Mouse (Mus musculus) macrophage (primary cell): Measurements from ENCODE around the gene Ubxn6. TPM values are rescaled to one million over a fixed set of nuclear protein-coding genes. Genes with fewer than 3 reads are reported as not detected.

ENCODE experiments used
- H3K27ac ChIP-seq: fragments of 350-480 bp; formaldehyde crosslinking; 2 replicates; pipeline ENCODE4 v1.9.0; 2021
- H3K36me3 ChIP-seq: fragments of 350-480 bp; formaldehyde crosslinking; 2 replicates; pipeline ENCODE4 v1.9.0; 2021; ENCODE audit errors: inconsistent target
- H3K4me3 ChIP-seq: fragments of 350-480 bp; formaldehyde crosslinking; 2 replicates; pipeline ENCODE4 v1.9.0; 2021; ENCODE audit errors: inconsistent target
- H3K79me2 ChIP-seq: fragments of 350-480 bp; formaldehyde crosslinking; 2 replicates; pipeline ENCODE4 v1.9.0; 2021; ENCODE audit errors: inconsistent target
- WGBS: methylation state at CpG from one replicate; pipeline ENCODE4 v1.1.7; 2026; ENCODE audit warnings: inconsistent platforms; ENCODE audit not compliant: missing documents; 5-methylcytosine and 5-hydroxymethylcytosine counted together
- polyA plus RNA-seq: library from polyadenylated mRNA; stranded (reverse); fragments of 250-400 nt; gene quantifications from 3 replicates; pipeline ENCODE4 v1.2.4, GENCODE M21; 2018; ENCODE audit warnings: inconsistent platforms

Gene Ubxn6
- polyA plus RNA-seq, 1 experiment from 2014 or later = 74.4 TPM

DNA sequence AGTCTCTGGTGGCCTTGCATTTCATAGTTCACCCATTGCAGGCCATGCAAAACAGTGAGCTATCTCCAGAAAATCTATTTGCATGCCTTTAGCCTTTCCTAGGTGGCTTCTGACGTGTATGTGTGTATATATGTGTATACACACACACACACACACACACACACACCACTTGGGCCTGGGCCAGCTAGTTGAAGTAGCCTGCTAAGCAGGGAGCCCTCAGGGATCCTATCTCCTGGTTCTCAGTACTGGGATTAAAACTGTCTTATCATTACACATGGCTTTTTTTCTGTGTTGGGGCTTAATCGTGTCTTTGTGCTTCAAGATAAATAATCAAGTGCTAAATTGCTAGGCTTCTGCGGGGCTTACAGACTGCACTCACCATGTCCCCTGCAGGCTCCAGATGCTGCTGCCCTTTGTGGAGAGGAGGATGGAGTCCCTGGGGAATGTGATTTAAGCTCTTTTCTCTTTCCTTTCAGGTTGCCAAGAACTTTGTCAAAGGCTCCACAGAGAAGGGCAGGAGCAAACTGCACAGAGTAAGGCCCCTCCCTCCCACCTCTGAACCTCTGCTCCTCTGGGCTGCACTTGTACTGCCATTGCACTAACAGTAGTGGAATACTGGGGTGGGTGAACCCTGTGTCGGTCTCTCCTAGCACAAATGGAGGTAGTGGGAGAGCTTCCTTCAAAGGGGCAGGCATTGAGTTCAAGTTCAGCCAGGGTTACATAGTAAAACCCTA is 18.7 kb downstream of the Ubxn6 start:
- Histone ChIP-seq H3K27ac (no peak overlapping the region), H3K4me3 (no peak overlapping the region), H3K36me3 (peaks cover 17% of the 10 kb centered on the region; the same call in 1 of the 2 replicates), H3K79me2 (peaks cover 50% of the 10 kb centered on the region)
- 98% methylated on average over 4 of the region's 4 CpGs for WGBS

DNA sequence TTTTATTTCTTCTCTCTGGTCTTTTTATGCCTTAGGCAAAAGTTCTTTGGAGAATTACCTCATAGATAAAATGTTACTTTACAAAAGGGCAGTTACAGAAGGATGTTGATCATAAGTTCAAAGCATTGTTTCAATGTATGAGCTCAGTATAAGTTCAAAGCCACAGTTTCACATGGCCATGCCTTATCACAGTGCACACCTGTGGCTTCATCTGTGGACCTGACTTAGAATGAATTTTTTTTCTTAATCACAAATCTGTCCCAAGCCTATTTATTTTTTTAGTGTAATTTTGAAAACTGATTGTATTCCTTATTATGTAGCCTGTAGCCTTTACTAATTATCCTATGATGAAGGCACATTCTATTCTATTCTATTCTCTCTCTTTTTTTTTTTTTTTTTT is 19.9 kb downstream of the Ubxn6 start:
- peaks cover 62% of the 10 kb centered on the region for H3K79me2 ChIP-seq
- H3K4me3 ChIP-seq = no peak overlapping the region
- H3K36me3 ChIP-seq = peaks cover 9% of the 10 kb centered on the region; the same call in 1 of the 2 replicates
- H3K27ac ChIP-seq = no peak overlapping the region

DNA sequence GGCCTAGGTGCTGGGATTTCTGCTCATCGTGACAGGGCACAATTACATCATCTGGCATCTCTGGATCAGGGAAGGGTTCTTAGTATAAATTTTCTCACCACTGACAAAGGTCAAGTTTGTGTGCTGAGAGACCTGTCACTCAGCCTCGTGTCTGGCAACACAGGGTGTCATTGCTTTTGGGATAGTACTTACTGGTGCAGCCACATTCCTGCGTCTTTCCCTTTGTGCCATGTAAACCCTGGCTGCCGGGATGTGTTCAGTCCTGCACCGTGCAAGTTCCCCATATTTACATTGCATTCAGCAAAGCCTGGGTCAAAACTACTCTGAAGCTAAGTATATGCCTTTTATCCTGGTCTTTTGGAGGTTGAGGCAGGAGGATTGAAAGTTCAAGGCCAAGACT is 23.5 kb downstream of the Ubxn6 start:
- Histone ChIP-seq H3K79me2 (peaks cover 97% of the 10 kb centered on the region), H3K36me3 (peaks cover 3% of the 10 kb centered on the region; the same call in 1 of the 2 replicates), H3K4me3 (no peak overlapping the region), H3K27ac (no peak overlapping the region)
- WGBS = 92% methylated on average over 5 of the region's 5 CpGs

DNA sequence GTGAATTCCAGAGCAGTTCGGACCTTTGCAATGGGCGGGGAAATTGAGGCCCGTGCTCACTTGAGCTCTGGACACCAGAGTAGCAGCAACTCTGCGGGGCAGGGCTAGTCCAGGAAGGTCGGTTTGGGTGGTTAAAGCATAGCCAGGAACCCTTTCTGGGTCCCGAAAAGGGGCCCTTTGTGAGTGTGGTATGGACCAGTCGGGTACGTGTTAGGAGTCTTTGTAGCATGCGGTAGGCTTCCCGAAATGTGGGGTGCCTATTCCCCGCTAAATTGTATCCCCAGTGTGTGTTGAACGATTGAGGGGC is 34.0 kb downstream of the Ubxn6 start:
- Histone ChIP-seq H3K27ac (peak overlapping the region; percentile 60), H3K36me3 (no peaks in the 10 kb centered on the region), H3K4me3 (peak overlapping the region; percentile 88), H3K79me2 (peaks cover 59% of the 10 kb centered on the region)
- WGBS = 2% methylated on average over 12 of the region's 12 CpGs

DNA sequence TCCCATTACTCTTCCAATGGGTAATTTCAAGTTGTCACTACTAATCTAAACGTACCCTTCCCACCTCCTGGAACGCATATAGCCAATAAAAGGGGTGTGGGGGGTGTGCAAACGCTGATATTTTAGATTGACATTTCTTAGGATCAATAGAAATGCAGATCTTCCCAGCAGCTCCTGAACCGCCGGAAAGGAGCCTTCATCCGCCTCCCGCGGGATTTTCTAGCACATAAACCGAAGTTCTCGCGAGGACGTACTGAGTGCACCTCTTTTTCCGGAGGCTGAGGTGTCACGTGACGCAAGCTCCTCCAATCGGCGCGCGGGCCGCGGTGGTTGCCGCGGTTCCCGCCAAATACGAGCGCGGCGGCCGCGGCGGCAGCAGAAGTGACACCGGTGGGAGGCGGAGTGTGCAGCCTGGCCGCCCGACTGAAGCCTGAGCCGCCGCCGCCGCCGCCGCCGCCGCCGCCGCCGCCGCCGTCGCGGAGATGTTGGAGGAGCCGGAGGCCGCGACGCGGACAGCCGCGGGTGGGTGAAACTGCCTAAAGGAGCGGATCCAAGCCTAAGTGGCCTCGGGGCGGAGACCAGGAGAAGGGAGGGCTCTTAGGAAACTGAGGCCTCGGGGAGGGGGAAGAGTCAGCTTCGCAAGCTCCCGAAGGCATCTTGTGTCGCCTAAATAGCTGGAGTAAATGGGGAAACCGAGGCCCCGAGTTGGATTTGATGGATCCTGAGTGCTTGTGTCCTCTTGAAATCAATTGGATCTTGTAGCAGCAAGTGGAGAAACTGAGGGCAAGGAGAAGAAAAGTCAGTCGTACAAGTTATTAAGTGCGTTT is 34.6 kb downstream of the Ubxn6 start, which contains the start of gene Chaf1a:
Gene Chaf1a (plus strand): TSS at position 410 of the 827 bp plus-strand sequence.
- Histone ChIP-seq H3K27ac (peak within 1 kb of the TSS; percentile 60), H3K79me2 (peaks cover 59% of the 10 kb centered on the region), H3K4me3 (peak within 1 kb of the TSS; percentile 88), H3K36me3 (no peaks in the 10 kb centered on the region)
- WGBS = under 1% methylated on average over 65 of the region's 68 CpGs

DNA sequence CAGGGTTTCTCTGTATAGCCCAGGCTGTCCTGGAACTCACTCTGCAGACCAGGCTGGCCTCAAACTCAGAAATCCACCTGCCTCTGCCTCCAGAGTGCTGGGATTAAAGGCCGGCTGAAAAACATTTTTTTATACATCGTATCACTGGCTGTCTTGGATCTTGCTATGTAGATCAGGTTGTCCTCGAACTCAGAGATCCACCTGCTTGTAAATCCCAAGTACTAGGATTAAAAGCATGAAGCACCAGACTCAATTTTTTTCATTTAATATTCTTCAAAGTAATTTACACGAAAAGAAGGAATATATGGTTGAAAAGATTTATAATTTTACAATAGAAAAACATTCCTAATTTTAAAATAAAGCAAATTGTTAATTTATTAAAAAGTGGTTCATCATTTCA is 35.5 kb downstream of the Ubxn6 start:
- WGBS = 75% methylated on average over 4 of the region's 4 CpGs
- H3K27ac ChIP-seq = peak overlapping the region; percentile 46; the same call in 1 of the 2 replicates

DNA sequence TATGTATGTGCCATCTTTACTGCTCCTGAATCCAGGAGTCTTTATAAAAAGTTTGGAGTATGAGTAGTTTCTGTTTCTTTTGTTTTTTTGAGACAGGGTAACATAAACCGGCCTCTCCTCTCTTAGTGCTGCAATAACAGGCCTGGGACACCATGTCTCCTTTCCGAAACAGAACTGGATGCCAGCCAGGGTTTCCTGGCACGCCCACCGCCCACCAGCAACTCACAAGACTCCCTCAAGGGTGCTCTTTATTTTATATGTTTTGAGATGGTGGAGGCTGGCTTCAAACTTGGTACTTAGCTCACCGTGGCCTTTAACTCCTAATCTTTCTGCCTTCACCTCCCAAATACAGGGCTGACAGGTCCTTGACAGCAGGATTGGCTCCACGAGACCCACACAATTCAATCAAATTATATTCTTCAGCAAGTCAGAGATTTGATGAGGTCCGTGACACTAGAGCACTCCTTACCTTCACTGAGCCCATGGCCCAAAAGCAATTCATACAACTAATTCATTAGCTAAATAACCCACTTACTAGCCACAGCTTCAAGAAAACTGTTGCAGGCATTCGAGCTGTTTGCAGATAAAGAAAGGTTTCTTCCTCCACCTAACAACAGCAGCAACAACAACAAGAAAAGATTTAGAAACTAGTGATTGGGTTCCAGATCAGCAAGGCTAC is 36.1 kb downstream of the Ubxn6 start:
- Histone ChIP-seq H3K36me3 (no peaks in the 10 kb centered on the region), H3K27ac (no peak overlapping the region), H3K79me2 (peaks cover 59% of the 10 kb centered on the region), H3K4me3 (no peak overlapping the region)
- 81% methylated on average over 8 of the region's 8 CpGs for WGBS

More for the DNA sequence above, 35.5 kb downstream of the Ubxn6 start:
- Histone ChIP-seq H3K36me3 (no peaks in the 10 kb centered on the region), H3K4me3 (peak overlapping the region; percentile 33), H3K79me2 (peaks cover 59% of the 10 kb centered on the region)

DNA sequence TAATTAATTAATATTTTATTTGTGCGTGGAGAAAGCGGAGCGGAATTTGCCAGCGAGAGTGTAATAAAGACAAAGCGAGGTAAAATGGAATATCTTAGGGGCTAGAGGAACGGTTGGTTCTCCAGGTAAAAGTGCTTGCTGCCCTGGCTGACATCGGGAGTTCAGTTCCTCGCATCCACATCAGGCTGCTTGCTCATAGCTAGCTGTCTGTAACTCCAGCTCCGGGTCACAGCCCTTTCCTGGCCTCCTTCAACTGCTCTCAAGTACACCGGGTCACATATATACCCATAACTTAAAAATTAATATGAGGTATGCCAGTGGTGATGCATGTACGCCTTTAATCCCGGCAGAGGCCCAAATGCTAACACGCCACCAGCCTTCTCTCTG is 37.9 kb downstream of the Ubxn6 start:
- H3K4me3 ChIP-seq = peak overlapping the region; percentile 32
- H3K79me2 ChIP-seq = peaks cover 59% of the 10 kb centered on the region
- H3K36me3 ChIP-seq = no peaks in the 10 kb centered on the region
- WGBS = 35% methylated on average over 13 of the region's 13 CpGs
- peak overlapping the region; percentile 55 for H3K27ac ChIP-seq

DNA sequence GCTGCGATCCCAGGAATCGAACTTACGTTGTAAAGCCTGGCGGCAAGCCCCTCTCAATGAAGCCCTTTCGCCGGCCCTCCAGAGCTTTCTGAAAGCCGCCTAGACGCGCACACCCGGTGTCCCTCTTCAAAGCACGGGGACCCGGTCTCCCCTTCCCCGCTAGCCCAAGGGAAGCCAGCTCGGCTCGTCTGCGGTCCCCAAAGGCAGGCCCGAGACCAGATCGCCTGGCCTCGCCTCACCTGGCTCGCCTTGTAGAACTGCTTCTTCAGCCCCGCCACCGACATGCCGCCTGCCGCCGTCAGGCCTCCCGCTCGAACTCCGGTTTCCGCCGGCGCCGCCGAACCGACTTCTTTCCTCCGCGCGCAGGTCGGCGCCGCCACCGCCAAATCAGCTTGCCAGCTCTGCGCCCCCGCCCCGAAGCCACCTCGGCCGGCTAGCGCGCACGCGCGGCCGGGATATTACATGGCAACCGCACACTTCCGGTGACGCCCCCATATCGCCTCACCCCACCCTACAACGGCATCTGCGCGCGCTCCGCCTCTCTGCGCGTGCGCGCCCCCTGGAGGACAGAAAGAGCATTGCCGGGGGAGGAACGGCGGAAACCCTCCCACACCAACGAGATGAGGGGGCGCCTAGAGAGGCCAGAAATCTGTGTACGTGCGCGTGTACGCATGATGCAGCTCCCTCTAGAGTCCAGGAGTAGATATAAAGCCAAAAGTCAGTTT is 38.5 kb downstream of the Ubxn6 start, which contains the start of gene Sh3gl1:
Gene Sh3gl1 (minus strand): TSS at position 460 of the 725 bp plus-strand sequence.
- Histone ChIP-seq H3K27ac (peak within 1 kb of the TSS; percentile 98), H3K4me3 (peak within 1 kb of the TSS; percentile 92), H3K79me2 (peaks cover 59% of the 10 kb centered on the region), H3K36me3 (no peaks in the 10 kb centered on the region)
- WGBS = 1% methylated on average over 72 of the region's 74 CpGs

DNA sequence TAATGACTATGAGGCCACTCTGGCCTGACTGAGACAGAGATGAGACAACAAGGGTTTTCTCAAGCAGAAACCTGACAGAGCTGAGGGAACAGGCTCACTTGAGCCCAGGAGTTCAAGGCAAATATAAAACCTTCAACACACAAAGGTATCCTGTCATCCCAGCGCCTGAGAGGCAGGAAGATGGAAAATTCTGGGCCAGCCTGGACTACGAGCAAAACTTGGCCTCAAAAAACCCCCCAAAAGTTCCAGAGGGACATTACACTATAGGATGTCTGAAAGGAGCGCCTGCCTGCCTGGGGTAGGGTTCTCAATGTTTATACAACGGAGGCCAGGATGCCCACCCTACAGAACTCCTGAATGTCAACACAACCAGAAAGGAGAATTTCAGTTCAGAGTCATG is 39.6 kb downstream of the Ubxn6 start:
- Histone ChIP-seq H3K27ac (peak overlapping the region; percentile 98), H3K4me3 (peak overlapping the region; percentile 92), H3K36me3 (no peaks in the 10 kb centered on the region), H3K79me2 (peaks cover 61% of the 10 kb centered on the region)
- WGBS = 75% methylated on average over 4 of the region's 4 CpGs

DNA sequence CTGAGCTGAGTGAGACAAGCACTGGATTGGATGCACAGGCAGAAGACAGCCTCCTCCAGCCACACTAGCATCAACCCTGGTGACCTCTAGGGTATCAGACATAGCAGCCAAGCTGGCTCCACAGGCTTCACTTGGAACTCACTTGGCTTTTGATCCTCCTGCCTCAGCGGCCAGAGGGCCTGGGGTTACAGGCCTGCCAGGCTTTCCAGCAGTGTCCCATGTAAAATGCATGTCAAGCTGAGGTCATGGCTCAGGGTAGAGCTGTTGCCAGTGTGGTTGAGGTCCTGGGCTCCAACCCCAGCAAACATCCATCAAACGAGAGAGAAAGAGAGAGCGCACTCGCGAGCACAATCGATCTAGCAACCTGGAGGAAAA is 40.1 kb downstream of the Ubxn6 start:
- 57% methylated on average over 6 of the region's 6 CpGs for WGBS
- H3K79me2 ChIP-seq = peaks cover 66% of the 10 kb centered on the region
- H3K36me3 ChIP-seq = no peaks in the 10 kb centered on the region; the same call in 1 of the 2 replicates
- peak overlapping the region; percentile 98 for H3K27ac ChIP-seq
- H3K4me3 ChIP-seq = peak overlapping the region; percentile 92

DNA sequence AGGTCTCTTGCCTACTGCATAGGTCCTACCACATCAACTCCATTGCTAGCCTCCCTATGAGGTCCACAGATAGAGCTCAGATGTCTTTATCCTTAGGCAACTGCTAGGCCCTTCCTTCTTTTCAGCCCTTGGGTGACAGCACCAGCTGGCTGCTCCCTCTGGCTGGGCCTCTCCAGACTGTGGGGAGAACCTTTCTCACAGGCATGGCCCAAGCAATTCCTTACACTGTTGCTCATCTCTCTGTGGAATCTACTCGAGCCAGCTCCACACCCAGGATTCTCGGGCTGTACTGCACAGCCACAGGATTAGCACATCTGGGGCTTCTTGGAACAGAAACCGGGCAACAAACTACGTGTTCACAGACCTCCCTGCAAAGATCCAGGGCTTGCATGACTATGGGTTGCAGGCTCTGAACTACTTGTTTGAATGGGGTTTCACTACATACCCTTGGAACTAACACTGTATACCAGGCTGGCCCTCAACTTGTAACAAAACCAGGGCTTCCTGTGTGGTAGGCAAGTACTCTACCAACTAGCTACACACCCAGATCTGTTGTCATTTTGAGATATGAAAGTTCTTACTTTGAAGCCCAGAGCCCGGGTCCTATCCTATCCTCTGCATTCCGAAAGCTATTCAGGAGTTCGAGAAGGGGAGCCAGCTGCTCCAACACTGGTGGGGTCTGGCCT is 40.6 kb downstream of the Ubxn6 start:
- Histone ChIP-seq H3K79me2 (peaks cover 71% of the 10 kb centered on the region), H3K4me3 (peak overlapping the region; percentile 92), H3K36me3 (no peaks in the 10 kb centered on the region; the same call in 1 of the 2 replicates), H3K27ac (peak overlapping the region; percentile 98)
- WGBS = 72% methylated on average over 7 of the region's 7 CpGs

DNA sequence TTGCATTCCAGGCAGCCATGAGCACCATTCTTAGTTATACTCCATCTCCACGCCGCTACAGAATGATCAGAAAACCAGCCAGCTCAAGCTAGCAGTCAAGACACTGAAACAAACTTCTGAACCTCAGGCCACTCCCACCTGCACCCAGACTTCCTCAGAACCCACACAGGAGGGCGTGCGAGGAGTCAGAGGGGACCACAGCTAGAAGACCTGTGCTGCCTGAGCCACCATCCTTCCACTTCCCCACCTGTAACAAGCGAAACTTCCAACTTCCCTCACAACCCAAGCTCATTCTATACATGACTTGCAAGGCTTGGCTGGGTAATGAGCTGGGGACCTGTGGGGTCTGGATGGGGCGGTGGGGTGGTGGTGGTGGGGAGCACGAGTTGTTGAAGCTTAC is 42.0 kb downstream of the Ubxn6 start:
- 7% methylated on average over 5 of the region's 7 CpGs for WGBS
- Histone ChIP-seq H3K79me2 (peaks cover 85% of the 10 kb centered on the region), H3K36me3 (no peaks in the 10 kb centered on the region; the same call in 1 of the 2 replicates), H3K4me3 (peak overlapping the region; percentile 4; the same call in 1 of the 2 replicates), H3K27ac (peak overlapping the region; percentile 98)
